ENCODE assay signal across 22 mouse cellular contexts in the genomic region with DNA sequence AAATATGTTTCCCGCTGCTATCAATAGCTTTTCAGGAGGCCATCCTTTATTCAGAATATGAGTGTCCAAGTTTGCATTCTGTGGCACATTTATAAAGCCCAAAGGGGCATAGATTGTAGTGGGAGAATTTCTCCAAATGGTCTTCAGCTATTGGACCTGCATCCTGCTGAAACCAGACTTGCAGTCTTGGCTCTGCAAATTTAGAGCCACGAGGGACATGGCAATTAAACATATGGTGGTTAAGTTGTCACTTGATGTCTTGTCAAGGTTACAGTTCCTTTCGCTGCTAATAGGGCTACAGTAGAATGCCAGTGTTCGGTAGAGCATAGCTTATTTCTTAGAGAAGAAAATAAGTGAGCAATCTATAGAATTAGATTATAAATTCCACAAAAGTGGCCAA. TPM values are rescaled to one million over a fixed set of nuclear protein-coding genes. Genes with fewer than 3 reads are reported as not detected.
DNase-seq lines count a peak whose midpoint lies in the region; ATAC-seq and TF ChIP-seq lines count a peak whose summit lies in the region.
"Had no signal": no experiment of that assay in that cellular context is flagged by ENCODE, and none has a peak within 500 bp of the region (broad histone marks: within the 10 kb centered on the region; RNA-seq: fewer than 3 reads in every experiment).

No protein-coding gene starts in this region.

- no peaks in the 10 kb centered on the region for H3K27me3 ChIP-seq in hindbrain, postnatal 0 days (ENCODE audit: insufficient read depth, low read length)
- no peaks in the 10 kb centered on the region for H3K27me3 ChIP-seq in hindbrain, embryonic 11.5 days (ENCODE audit: control insufficient read depth, insufficient read depth, low read length)
- no peaks in the 10 kb centered on the region for H3K27me3 ChIP-seq in embryonic facial prominence, embryonic 10.5 days (replicated peaks; ENCODE audit: low read depth, poor library complexity, severe bottlenecking)
- H3K27me3 ChIP-seq in kidney, embryonic 15.5 days: no peaks in the 10 kb centered on the region
- H3K27me3 ChIP-seq: CH12.LX; embryonic facial prominence, embryonic 12.5 days; forebrain, embryonic 13.5 days; forebrain, embryonic 15.5 days had no signal

- no peak overlapping the region for H3K27ac ChIP-seq in hindbrain, postnatal 0 days
- H3K27ac ChIP-seq in hindbrain, embryonic 11.5 days (ENCODE audit: low read depth, low read length): no peak overlapping the region
- 0 out of 2 replicates have a peak overlapping the region, but pooled peaks have one; percentile 12 for H3K27ac ChIP-seq in embryonic facial prominence, embryonic 10.5 days (replicated peaks)
- no peak overlapping the region for H3K27ac ChIP-seq in kidney, embryonic 15.5 days
- H3K27ac ChIP-seq: embryonic facial prominence, embryonic 12.5 days; forebrain, embryonic 13.5 days; forebrain, embryonic 15.5 days had no signal

- H3K4me1 ChIP-seq in hindbrain, postnatal 0 days (ENCODE audit: insufficient read depth, low read length): no peaks in the 10 kb centered on the region
- H3K4me1 ChIP-seq in hindbrain, embryonic 11.5 days (replicated peaks; ENCODE audit: control insufficient read depth, insufficient read depth, low read length): no peaks in the 10 kb centered on the region
- H3K4me1 ChIP-seq in embryonic facial prominence, embryonic 10.5 days: peaks cover 19% of the 10 kb centered on the region
- no peaks in the 10 kb centered on the region for H3K4me1 ChIP-seq in kidney, embryonic 15.5 days

- no peak overlapping the region for H3K4me3 ChIP-seq in hindbrain, postnatal 0 days (ENCODE audit: low read length)
- no peak overlapping the region for H3K4me3 ChIP-seq in hindbrain, embryonic 11.5 days (ENCODE audit: low read depth, low read length)
- H3K4me3 ChIP-seq in embryonic facial prominence, embryonic 10.5 days: no peak overlapping the region
- no peak overlapping the region for H3K4me3 ChIP-seq in kidney, embryonic 15.5 days (replicated peaks)
- H3K4me3 ChIP-seq: embryonic facial prominence, embryonic 12.5 days; forebrain, embryonic 13.5 days; forebrain, embryonic 15.5 days had no signal

- no peak for DNase-seq in hindbrain, postnatal 0 days (ENCODE audit: low spot score)
- no peak for DNase-seq in hindbrain, embryonic 11.5 days (ENCODE audit: low spot score)
- no peak for DNase-seq in embryonic facial prominence, embryonic 10.5 days (ENCODE audit: low spot score)
- peak; percentile 59 for DNase-seq in retina, postnatal 1 day
- DNase-seq in adrenal gland, adult 2 months: no peak
- DNase-seq: adrenal gland, adult 8-10 months; adrenal gland, postnatal 14 days; adrenal gland, postnatal 36 days; B cell, adult 2 months; cerebellum, adult 11 months; cerebellum, adult 18-20 months; cerebellum, adult 8-10 months; cerebellum, adult 9-11 months; cerebellum, postnatal 14 days; forebrain, postnatal 0 days had no signal

- H3K4me2 ChIP-seq in hindbrain, postnatal 0 days (ENCODE audit: low read depth, low read length): no peak overlapping the region
- no peak overlapping the region for H3K4me2 ChIP-seq in hindbrain, embryonic 11.5 days (replicated peaks; ENCODE audit: low read depth, low read length)
- H3K4me2 ChIP-seq in kidney, embryonic 15.5 days: no peak overlapping the region
- H3K4me2 ChIP-seq: embryonic facial prominence, embryonic 12.5 days; forebrain, embryonic 13.5 days; forebrain, embryonic 15.5 days had no signal

- WGBS in hindbrain, postnatal 0 days: 69% methylated on average over 4 of the region's 4 CpGs
- 83% methylated on average over 4 of the region's 4 CpGs for WGBS in hindbrain, embryonic 11.5 days
- WGBS in embryonic facial prominence, embryonic 10.5 days: 60% methylated on average over 4 of the region's 4 CpGs
- WGBS in kidney, embryonic 15.5 days: 49% methylated on average over 4 of the region's 4 CpGs

- H3K36me3 ChIP-seq in hindbrain, postnatal 0 days (ENCODE audit: insufficient read depth, low read length): no peaks in the 10 kb centered on the region
- no peaks in the 10 kb centered on the region for H3K36me3 ChIP-seq in hindbrain, embryonic 11.5 days (ENCODE audit: control insufficient read depth, insufficient read depth, low read length)
- H3K36me3 ChIP-seq in embryonic facial prominence, embryonic 10.5 days (replicated peaks): no peaks in the 10 kb centered on the region
- no peaks in the 10 kb centered on the region for H3K36me3 ChIP-seq in kidney, embryonic 15.5 days
- H3K36me3 ChIP-seq: embryonic facial prominence, embryonic 12.5 days; forebrain, embryonic 15.5 days; G1E had no signal

- TF ChIP-seq CTCF in hindbrain, postnatal 0 days (IDR thresholded peaks at IDR 0.05; ENCODE audit: low read depth): no peak

- no peak overlapping the region for H3K9ac ChIP-seq in hindbrain, postnatal 0 days (replicated peaks; ENCODE audit: low read length)
- H3K9ac ChIP-seq in hindbrain, embryonic 11.5 days (ENCODE audit: low read depth, low read length): no peak overlapping the region
- no peak overlapping the region for H3K9ac ChIP-seq in kidney, embryonic 15.5 days
- H3K9ac ChIP-seq: embryonic facial prominence, embryonic 12.5 days; forebrain, embryonic 13.5 days; forebrain, embryonic 15.5 days; forebrain, postnatal 0 days had no signal

- 0 out of 2 replicates have a peak, but pooled peaks have one; percentile 10 for ATAC-seq in hindbrain, postnatal 0 days
- ATAC-seq in hindbrain, embryonic 11.5 days (ENCODE audit: low FRiP score): no peak
- no peak for ATAC-seq in kidney, embryonic 15.5 days (replicated peaks; ENCODE audit: low FRiP score)
- ATAC-seq: CD4-positive, CD25-positive, alpha-beta regulatory T cell, adult 4 months; forebrain, embryonic 13.5 days; forebrain, embryonic 15.5 days; forebrain, postnatal 0 days had no signal

- no peaks in the 10 kb centered on the region for H3K9me3 ChIP-seq in hindbrain, postnatal 0 days (ENCODE audit: low read length)
- H3K9me3 ChIP-seq in hindbrain, embryonic 11.5 days (ENCODE audit: control insufficient read depth, low read length): no peaks in the 10 kb centered on the region
- no peaks in the 10 kb centered on the region for H3K9me3 ChIP-seq in embryonic facial prominence, embryonic 10.5 days
- no peaks in the 10 kb centered on the region for H3K9me3 ChIP-seq in kidney, embryonic 15.5 days (replicated peaks)
- H3K9me3 ChIP-seq: embryonic facial prominence, embryonic 12.5 days; forebrain, embryonic 13.5 days; forebrain, embryonic 15.5 days; G1E had no signal

RNA-seq across cellular contexts. Expression of a gene that starts 16.1 kb away (rescaled TPM):
- total RNA-seq in hindbrain, postnatal 0 days (2014; rRNA removed): 20.5 and 33.3 TPM in 2 replicates
- 80.1 and 80.7 TPM in 2 replicates for polyA plus RNA-seq in hindbrain, postnatal 0 days (2015; fragmentation: Nextera tagmentation; extraction: Ambion mirVana)
- polyA plus RNA-seq in hindbrain, embryonic 11.5 days (2014; fragmentation: Nextera tagmentation; extraction: Ambion mirVana): 61.7 and 70.4 TPM in 2 replicates
- 94.9 and 97.4 TPM in 2 replicates for polyA plus RNA-seq in embryonic facial prominence, embryonic 10.5 days (2016; fragmentation: Nextera tagmentation; extraction: Ambion mirVana)
- total RNA-seq in adrenal gland, adult 2 months (2021): 10 to 100 TPM; 32.9 to 37.3 TPM
- polyA plus RNA-seq in adrenal gland, adult 2 months (2012; rRNA removed): 3.6 and 3.7 TPM in 2 replicates
- polyA plus RNA-seq in kidney, embryonic 15.5 days (2015; fragmentation: Nextera tagmentation; extraction: Ambion mirVana): 73.4 and 77.0 TPM in 2 replicates

Comparison
In these comparisons a context has a peak if more than half of its experiments do, and no peak if none do; other contexts are left out.
1. RNA of a gene that starts 16.1 kb away (polyA plus RNA-seq): 94.9 to 97.4 TPM in embryonic facial prominence, embryonic 10.5 days, 80.1 to 80.7 TPM in hindbrain, postnatal 0 days, 73.4 to 77.0 TPM in kidney, embryonic 15.5 days and 61.7 to 70.4 TPM in hindbrain, embryonic 11.5 days; 3.6 to 3.7 TPM in adrenal gland, adult 2 months; every median in the first group is over 10 times any median in the second.